Mouse (Mus musculus) liver, postnatal 0 days (tissue): ENCODE measurements around the gene Commd4. TPM values are rescaled to one million over a fixed set of nuclear protein-coding genes. Genes with fewer than 3 reads are reported as not detected.
"Not testable (repeated sequence)": the region's sequence is repeated elsewhere in the genome, so short reads cannot be mapped to it uniquely, and the experiment has no call there.

Source experiments
- ATAC-seq: fragments of 200-750 bp; cut with Nextera tagmentation; 2 replicates; pipeline ENCODE4 v1.8.0; 2017; ENCODE audit warnings: mild to moderate bottlenecking, moderate library complexity
- DNase-seq: peaks from one replicate; pipeline ENCODE4 v3.0.0-alpha.2; 2016
- H3K27ac ChIP-seq: fragments of 300-500 bp; sonication (generic); 2 replicates; pipeline ENCODE4 v1.5.1; 2014; ENCODE audit warnings: antibody characterized with exemption, moderate library complexity, mild to moderate bottlenecking, low read depth
- H3K27me3 ChIP-seq: fragments of 300-500 bp; sonication (generic); 2 replicates; pipeline ENCODE4 v1.6.1; 2014; ENCODE audit warnings: low read length, control low read depth, mixed read lengths; ENCODE audit not compliant: insufficient read depth
- H3K36me3 ChIP-seq: fragments of 300-500 bp; sonication (generic); replicated peaks from 2 replicates; pipeline ENCODE4 v1.6.1; 2014; ENCODE audit warnings: mild to moderate bottlenecking, control low read depth, low read length, moderate library complexity, mixed read lengths; ENCODE audit not compliant: insufficient read depth
- H3K4me1 ChIP-seq: fragments of 300-500 bp; sonication (generic); 2 replicates; pipeline ENCODE4 v1.6.1; 2014; ENCODE audit warnings: antibody characterized with exemption, mild to moderate bottlenecking, control low read depth; ENCODE audit not compliant: insufficient read depth
- H3K4me2 ChIP-seq: fragments of 300-500 bp; sonication (generic); 2 replicates; pipeline ENCODE4 v1.6.1; 2014; ENCODE audit warnings: low read depth, mild to moderate bottlenecking, low read length, moderate library complexity, mixed read lengths
- H3K4me3 ChIP-seq: fragments of 300-500 bp; sonication (generic); 2 replicates; pipeline ENCODE4 v1.5.1; 2014; ENCODE audit warnings: low read depth, low read length
- H3K9ac ChIP-seq: fragments of 300-500 bp; sonication (generic); replicated peaks from 2 replicates; pipeline ENCODE4 v1.6.1; 2014; ENCODE audit warnings: mild to moderate bottlenecking, moderate library complexity
- H3K9me3 ChIP-seq: fragments of 300-500 bp; sonication (generic); 2 replicates; pipeline ENCODE4 v1.6.1; 2016; ENCODE audit warnings: mild to moderate bottlenecking, control low read depth, low read length, mixed read lengths
- CTCF ChIP-seq: sonication (generic); IDR thresholded peaks from 2 replicates; pipeline ENCODE4 v1.5.1; 2016; ENCODE audit warnings: antibody characterized with exemption, low read depth
- EP300 ChIP-seq: IDR thresholded peaks from 2 replicates; pipeline ENCODE4 v1.6.1; 2016; ENCODE audit warnings: antibody characterized with exemption, low read depth, mild to moderate bottlenecking
- WGBS: fragments of 180-500 bp; shearing (Covaris S2); extraction: QIAGEN DNeasy Blood & Tissue Kit; methylation state at CpG from one replicate; pipeline ENCODE4 v1.1.7; 2014; ENCODE audit not compliant: insufficient replicate concordance; 5-methylcytosine and 5-hydroxymethylcytosine counted together
- polyA plus RNA-seq: library from polyadenylated mRNA; unstranded; fragments of >200 nt; fragmentation: Nextera tagmentation; extraction: Ambion mirVana; gene quantifications from 2 replicates; pipeline ENCODE4 v1.2.1, GENCODE M21; 2015

The Commd4 gene
- 45.4 and 48.2 TPM in 2 replicates for polyA plus RNA-seq

- under 1% methylated on average over 24 of the region's 24 CpGs for WGBS
These were observed at the start of gene Commd4 for GRCm38 (mm10) chr9:57158013-57158470. Gene Commd4 (minus strand): TSS chr9:57158331.

GRCm38 (mm10) chr9:57206896-57207295 is 48.8 kb upstream of the Commd4 start:
- no peaks in the 10 kb centered on the region for H3K27me3 ChIP-seq
- H3K9me3 ChIP-seq: no peaks in the 10 kb centered on the region
- no peak overlapping the region for H3K4me3 ChIP-seq
- no peak overlapping the region for H3K9ac ChIP-seq
- DNase-seq (no peak), ATAC-seq (no peak)
- TF ChIP-seq CTCF (no peak), EP300 (no peak)
- no peaks in the 10 kb centered on the region for H3K4me1 ChIP-seq
- no peaks in the 10 kb centered on the region for H3K36me3 ChIP-seq
- no peak overlapping the region for H3K27ac ChIP-seq
- no peak overlapping the region for H3K4me2 ChIP-seq
- 59% methylated on average over 2 of the region's 2 CpGs for WGBS

More at GRCm38 (mm10) chr9:57158013-57158470, at the start of gene Commd4:
- Histone ChIP-seq H3K4me1 (peaks cover 14% of the 10 kb centered on the region), H3K4me3 (peak within 1 kb of the TSS; percentile 75), H3K9me3 (no peaks in the 10 kb centered on the region), H3K36me3 (peaks cover 8% of the 10 kb centered on the region; the same call in 1 of the 2 replicates), H3K27ac (peak within 1 kb of the TSS; percentile 36), H3K9ac (peak within 1 kb of the TSS; percentile 67), H3K27me3 (no peaks in the 10 kb centered on the region), H3K4me2 (peak within 1 kb of the TSS; percentile 85)
- no peak for TF ChIP-seq CTCF
- peak; percentile 79 for TF ChIP-seq EP300
- ATAC-seq: peak; percentile 91
- DNase-seq: peak; percentile 89

GRCm38 (mm10) chr9:57203571-57203970 is 45.4 kb upstream of the Commd4 start:
- H3K27ac ChIP-seq, ATAC-seq, DNase-seq, H3K36me3 ChIP-seq, H3K9me3 ChIP-seq, H3K4me1 ChIP-seq, H3K4me3 ChIP-seq, H3K4me2 ChIP-seq, H3K27me3 ChIP-seq, H3K9ac ChIP-seq: not testable (repeated sequence)
- WGBS: 70% methylated on average over 13 of the region's 13 CpGs

GRCm38 (mm10) chr9:57202981-57203380 is 44.9 kb upstream of the Commd4 start:
- no peak overlapping the region for H3K4me3 ChIP-seq
- ATAC-seq (no peak), DNase-seq (no peak)
- no peaks in the 10 kb centered on the region for H3K9me3 ChIP-seq
- no peak overlapping the region for H3K27ac ChIP-seq
- H3K27me3 ChIP-seq: no peaks in the 10 kb centered on the region
- no peaks in the 10 kb centered on the region for H3K4me1 ChIP-seq
- no peak for TF ChIP-seq EP300
- TF ChIP-seq CTCF: no peak
- H3K4me2 ChIP-seq: no peak overlapping the region
- WGBS: 61% methylated on average over 7 of the region's 7 CpGs
- H3K9ac ChIP-seq: no peak overlapping the region
- H3K36me3 ChIP-seq: no peaks in the 10 kb centered on the region

GRCm38 (mm10) chr9:57197414-57197813 is 39.3 kb upstream of the Commd4 start:
- Histone ChIP-seq H3K4me2 (no peak overlapping the region), H3K4me3 (no peak overlapping the region), H3K27ac (no peak overlapping the region), H3K9me3 (no peaks in the 10 kb centered on the region), H3K36me3 (no peaks in the 10 kb centered on the region), H3K4me1 (no peaks in the 10 kb centered on the region), H3K27me3 (no peaks in the 10 kb centered on the region), H3K9ac (no peak overlapping the region)
- no peak for TF ChIP-seq CTCF
- no peak for TF ChIP-seq EP300
- ATAC-seq (no peak), DNase-seq (no peak)
- WGBS: 68% methylated on average over 8 of the region's 8 CpGs

GRCm38 (mm10) chr9:57196708-57197107 is 38.6 kb upstream of the Commd4 start:
- Histone ChIP-seq H3K4me1 (no peaks in the 10 kb centered on the region), H3K27ac (no peak overlapping the region), H3K36me3 (no peaks in the 10 kb centered on the region), H3K27me3 (no peaks in the 10 kb centered on the region), H3K9ac (no peak overlapping the region), H3K4me2 (no peak overlapping the region), H3K9me3 (no peaks in the 10 kb centered on the region), H3K4me3 (no peak overlapping the region)
- DNase-seq: no peak
- WGBS: 62% methylated on average over 3 of the region's 3 CpGs
- TF ChIP-seq EP300 (no peak), CTCF (no peak)
- no peak for ATAC-seq

- Histone ChIP-seq H3K4me1 (no peaks in the 10 kb centered on the region), H3K36me3 (no peaks in the 10 kb centered on the region), H3K9me3 (no peaks in the 10 kb centered on the region), H3K9ac (no peak overlapping the region), H3K4me3 (no peak overlapping the region), H3K27me3 (no peaks in the 10 kb centered on the region), H3K4me2 (no peak overlapping the region), H3K27ac (no peak overlapping the region)
- ATAC-seq (no peak), DNase-seq (no peak)
- TF ChIP-seq EP300: no peak
- WGBS: 74% methylated on average over 5 of the region's 5 CpGs
These were observed 10.3 kb upstream of the Commd4 start for GRCm38 (mm10) chr9:57168411-57168810.
